Mouse (Mus musculus) frontal cortex, postnatal 14 days (tissue): ENCODE data around the gene Rgmb.

Experiments used
- DNase-seq, 2 experiments: peaks; one replicate each; pipeline ENCODE4 v3.0.0; 2022; ENCODE audit warnings: low spot score in 2 of 2

The Rgmb gene

DNA sequence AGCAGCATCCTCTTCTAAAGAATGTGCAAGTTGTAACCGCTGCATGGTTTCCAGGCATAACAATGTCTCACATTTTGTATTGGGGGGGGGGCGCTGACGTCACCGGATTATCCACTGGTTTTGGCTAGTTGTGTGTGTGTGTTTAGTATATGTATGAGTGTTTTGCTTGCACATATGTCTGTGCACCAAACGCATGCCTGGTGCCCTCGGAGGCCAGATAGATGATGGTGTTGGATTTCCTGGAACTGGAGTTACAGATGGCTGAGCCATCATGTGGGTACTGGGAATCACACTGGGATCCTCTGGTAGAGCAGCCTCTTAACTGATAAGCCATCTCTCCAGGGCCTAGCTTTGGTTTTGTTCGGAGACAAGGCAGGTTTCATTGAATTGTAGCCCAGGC is 8.5 kb downstream of the Rgmb start:
- no peak for DNase-seq

- no peak for DNase-seq
Observed at GRCm38 (mm10) chr17:15821706-15822105, 9.1 kb downstream of the Rgmb start.

GRCm38 (mm10) chr17:15820761-15821160 is 10.1 kb downstream of the Rgmb start:
- DNase-seq: no peak

- no peak for DNase-seq
Observed at GRCm38 (mm10) chr17:15820146-15820545, 10.7 kb downstream of the Rgmb start.

DNA sequence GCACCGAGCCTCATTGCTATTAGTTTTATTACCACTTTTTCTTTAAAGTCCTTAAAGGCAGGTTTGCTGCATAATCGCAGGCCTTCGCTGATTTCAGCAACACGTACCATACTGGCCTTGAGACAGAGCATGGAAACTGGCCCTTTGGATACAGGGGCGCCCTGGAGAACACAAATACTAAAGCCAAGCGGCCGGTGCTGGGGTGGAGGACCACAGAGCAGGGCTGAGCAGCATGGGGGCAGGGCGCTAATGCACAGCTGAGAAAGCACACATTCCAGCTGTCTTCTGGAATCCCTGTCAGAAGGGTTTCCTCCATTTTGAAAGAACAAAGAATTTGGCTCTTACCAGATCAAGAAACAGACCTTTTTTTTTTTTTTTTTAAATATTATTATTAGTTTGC is 12.5 kb downstream of the Rgmb start:
- DNase-seq: no peak

DNA sequence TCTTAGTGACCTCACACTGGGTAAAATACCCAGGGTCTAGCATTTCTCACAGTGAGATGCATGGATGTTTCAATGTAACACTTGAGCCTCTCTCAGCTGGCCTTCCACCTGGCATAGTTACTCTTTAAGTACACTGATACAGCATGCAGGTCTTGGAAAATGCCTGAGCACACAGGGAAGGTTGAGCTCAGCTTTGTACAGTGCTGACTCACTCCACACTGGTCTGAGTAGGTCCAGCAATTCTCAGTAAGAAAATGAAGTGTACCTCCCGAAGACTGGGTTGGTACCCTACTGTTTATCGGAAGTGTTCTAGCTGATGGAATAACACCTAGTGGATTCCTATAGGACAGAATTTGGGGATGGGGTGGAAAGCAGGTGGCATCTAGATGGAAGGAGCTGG is 13.2 kb downstream of the Rgmb start:
- DNase-seq: no peak

DNA sequence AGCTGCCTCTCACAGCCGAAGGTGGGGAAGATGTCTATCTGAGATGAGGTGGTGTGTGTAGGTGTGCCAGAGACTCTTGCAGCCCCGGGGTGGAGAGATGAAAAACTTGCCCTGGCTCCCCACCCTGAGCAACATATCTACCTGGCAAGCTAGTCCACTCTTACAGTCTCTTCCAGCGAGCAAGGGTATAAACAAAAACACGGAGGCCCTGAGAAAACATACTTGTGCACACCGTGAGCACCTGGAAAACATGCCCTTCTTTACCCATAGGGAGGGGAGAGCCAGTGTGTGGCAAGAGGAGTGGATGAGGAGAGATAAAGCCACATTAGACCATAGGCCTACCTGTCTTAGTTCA is 13.8 kb downstream of the Rgmb start:
- no peak for DNase-seq

GRCm38 (mm10) chr17:15816379-15817095 is 14.3 kb downstream of the Rgmb start:
- no peak for DNase-seq

DNA sequence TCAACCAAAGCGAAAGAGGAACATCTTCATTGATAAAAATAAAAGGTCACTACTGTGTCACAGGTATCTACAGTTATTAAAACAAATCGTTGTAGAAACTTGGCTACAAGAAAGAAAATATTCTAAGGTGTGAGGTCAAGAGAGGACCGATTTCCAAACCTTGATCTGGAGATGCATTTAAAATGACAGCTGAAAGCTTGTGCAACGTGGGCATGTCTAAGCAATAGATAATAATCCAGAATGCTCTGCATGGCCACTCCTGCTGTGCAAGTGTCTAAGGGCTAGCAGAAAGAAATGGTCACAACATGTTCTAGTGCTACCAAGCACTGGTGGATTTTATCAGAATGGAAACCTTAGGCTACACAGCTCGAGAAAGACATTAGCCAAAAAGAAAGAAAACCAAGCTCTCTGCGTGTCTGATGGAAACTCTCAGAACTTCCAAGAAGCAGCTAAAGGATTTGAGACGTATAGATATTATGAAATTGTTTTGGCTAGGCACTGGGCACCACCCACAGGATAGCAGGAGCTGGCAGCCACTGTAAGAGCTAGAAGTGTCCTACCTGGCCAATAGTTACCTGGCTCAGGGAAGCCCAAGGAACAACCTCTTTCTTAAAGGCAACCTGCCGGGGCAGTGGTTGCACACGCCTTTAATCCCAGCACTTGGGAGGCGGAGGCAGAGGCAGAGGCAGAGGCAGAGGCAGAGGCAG is 15.4 kb downstream of the Rgmb start:
- no peak for DNase-seq

DNA sequence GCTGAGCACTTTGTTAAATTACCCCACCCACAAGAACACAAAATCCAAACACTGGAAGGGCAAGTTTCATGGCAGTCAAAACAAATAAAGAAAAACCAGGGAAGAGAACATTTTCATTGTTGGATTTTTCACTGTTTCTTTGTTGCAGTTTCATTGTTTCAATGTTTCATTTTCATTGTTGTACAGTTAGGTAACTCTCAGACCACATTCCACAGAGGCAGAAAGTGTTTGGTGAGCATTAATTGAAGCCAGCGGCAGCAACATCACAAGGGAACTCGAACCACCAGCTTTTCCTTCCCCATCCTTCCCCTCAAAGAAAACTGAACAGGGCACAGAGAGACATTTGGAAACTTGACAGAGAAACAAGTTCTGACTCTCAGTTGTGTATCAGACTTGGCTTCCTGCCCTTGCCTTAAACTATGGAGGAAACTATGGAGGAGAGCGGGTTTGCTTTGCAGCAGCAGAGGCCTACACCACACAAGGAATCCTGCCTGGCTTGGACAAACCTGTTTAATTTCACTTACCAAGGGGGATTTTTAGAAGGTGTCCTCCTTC is 17.1 kb downstream of the Rgmb start:
- no peak for DNase-seq

- no peak for DNase-seq
Observed at GRCm38 (mm10) chr17:15812136-15812778, 18.6 kb downstream of the Rgmb start.

GRCm38 (mm10) chr17:15809949-15810348 is 20.9 kb downstream of the Rgmb start:
- no peak for DNase-seq

GRCm38 (mm10) chr17:15808468-15809374 is 22.1 kb downstream of the Rgmb start:
- no peak for DNase-seq

- DNase-seq: no peak
Observed at GRCm38 (mm10) chr17:15808015-15808414, 22.8 kb downstream of the Rgmb start.

DNA sequence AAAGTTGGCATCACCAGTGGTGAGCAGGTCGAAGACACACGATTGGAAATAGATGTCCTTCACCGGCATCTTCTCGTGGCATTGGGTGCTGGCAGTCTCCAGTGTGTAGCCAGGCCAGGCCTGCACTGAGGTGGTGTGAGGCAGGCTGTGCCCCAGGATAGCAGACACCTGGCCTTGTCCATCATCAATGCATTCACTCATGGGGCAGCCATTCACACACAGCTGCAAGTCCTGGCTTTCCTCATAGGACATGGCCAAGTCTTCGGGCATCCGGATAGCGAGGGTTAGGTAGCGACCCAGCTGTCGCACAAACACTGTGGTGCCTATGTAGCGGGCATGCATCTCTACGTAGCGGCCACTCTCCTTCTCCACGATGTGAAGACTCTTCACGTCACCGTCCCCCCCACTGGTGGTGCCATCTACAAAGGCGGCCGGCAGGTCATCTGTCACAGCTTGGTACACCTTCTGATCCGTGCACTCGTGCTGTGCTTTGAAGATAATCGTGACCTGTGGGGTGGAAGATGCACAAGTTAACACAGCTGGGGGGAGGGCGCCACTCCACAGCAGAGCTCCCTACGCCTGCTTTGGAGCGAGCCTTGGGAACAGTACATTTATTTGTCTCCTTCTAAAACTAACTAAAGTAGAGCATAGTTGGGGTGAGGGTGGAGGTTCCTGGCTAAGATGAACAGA is 23.4 kb downstream of the Rgmb start:
- no peak for DNase-seq

DNA sequence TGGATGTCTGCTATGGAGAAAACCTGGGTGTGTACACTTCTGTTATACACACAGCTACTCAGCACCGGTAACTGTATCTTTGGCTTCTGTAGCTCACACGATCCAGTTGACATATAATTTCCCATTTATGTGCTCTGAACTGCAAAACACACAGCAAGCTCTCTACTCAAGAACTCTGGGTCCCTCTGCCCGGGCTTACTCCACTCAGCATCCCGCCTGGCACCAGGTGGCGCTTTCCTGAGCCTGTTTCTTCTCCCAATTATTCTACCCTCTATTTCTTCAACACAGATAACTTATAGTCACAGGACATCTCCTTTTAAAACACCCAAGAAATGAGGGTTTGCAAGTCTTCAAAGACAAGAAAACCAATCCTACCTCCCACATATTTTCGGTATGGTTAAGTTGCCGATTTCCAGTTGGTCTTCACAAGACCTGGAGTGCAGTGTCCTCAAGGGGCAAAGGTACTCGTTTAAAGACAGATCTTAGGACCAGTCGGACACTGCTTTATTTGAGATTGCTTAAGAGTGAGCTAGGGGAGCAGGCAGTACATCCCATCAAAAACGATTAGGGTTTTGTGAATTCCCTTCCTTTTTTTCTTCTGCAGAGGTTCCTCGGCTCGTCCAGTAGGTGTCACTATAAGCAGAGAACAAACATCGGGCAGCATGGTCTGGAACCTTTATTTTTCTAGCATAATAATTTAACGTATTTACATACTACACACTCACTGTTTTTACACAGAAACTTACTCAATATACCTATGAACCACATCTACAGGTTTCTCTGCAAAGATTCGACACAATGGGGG is 26.6 kb downstream of the Rgmb start:
- no peak for DNase-seq

GRCm38 (mm10) chr17:15799195-15799793 is 31.5 kb downstream of the Rgmb start:
- no peak for DNase-seq

DNA sequence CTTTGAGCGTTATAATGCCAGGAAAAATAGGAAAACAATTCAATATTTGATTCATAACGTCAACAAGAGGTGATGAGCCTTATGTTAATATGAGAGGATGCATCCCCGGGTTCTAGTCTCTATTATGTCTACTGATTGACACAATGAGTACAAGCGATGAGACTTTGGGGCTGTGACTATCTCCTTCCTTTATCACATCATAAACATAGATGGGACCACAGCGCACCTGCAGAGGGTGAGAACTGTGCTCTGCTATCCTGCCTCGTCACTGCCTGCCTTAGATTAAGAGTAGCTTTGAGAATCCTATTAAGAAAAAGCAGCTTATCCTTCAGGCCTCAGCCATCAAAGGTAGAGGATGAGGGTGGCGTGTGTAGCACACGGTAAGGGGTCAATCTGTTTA is 40.1 kb downstream of the Rgmb start:
- DNase-seq: no peak

DNA sequence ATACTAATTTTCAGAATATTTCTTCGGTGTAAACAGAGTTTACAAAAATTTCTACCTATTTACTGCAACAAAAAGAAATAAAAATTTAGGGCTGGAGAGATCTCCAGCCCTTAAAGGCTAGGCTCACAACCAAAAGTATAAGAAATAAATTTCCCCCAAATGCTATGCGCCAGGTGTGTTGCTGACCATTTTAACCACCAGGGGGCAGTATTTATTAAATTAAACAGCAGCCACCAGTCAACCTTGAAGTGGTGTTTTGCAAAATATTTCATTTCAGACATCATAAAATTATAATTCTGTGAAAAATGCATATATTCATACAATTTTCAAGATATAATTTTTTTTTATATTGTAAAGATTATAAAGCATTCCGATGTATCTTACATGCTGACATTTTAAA is 43.8 kb downstream of the Rgmb start:
- peak in 1 of 2 experiments; percentile 20 for DNase-seq

GRCm38 (mm10) chr17:15777979-15778378 is 52.9 kb downstream of the Rgmb start:
- DNase-seq: no peak
